Mouse (Mus musculus) neural tube, embryonic 12.5 days (tissue): ENCODE data around the gene Ghr. TPM values are rescaled to one million over a fixed set of nuclear protein-coding genes. Genes with fewer than 3 reads are reported as not detected.

ENCODE experiments used
- ATAC-seq: fragments of 200-750 bp; cut with Nextera tagmentation; 2 replicates; pipeline ENCODE4 v1.8.0; 2017; ENCODE audit warnings: low read depth, mild to moderate bottlenecking, moderate TSS enrichment, moderate library complexity; ENCODE audit not compliant: low FRiP score
- H3K27ac ChIP-seq: fragments of 300-500 bp; sonication (generic); 2 replicates; pipeline ENCODE4 v1.5.1; 2016
- H3K27me3 ChIP-seq: fragments of 300-500 bp; sonication (generic); replicated peaks from 2 replicates; pipeline ENCODE4 v1.6.1; 2016; ENCODE audit warnings: mild to moderate bottlenecking
- H3K36me3 ChIP-seq: fragments of 300-500 bp; sonication (generic); 2 replicates; pipeline ENCODE4 v1.6.1; 2016; ENCODE audit warnings: mild to moderate bottlenecking
- H3K4me1 ChIP-seq: fragments of 300-500 bp; sonication (generic); 2 replicates; pipeline ENCODE4 v1.6.1; 2016
- H3K4me2 ChIP-seq: fragments of 300-500 bp; sonication (generic); replicated peaks from 2 replicates; pipeline ENCODE4 v1.6.1; 2016; ENCODE audit warnings: mild to moderate bottlenecking
- H3K4me3 ChIP-seq: fragments of 300-500 bp; sonication (generic); 2 replicates; pipeline ENCODE4 v1.5.1; 2016
- H3K9ac ChIP-seq: fragments of 300-500 bp; sonication (generic); 2 replicates; pipeline ENCODE4 v1.6.1; 2016; ENCODE audit warnings: mild to moderate bottlenecking
- H3K9me3 ChIP-seq: fragments of 300-500 bp; sonication (generic); 2 replicates; pipeline ENCODE4 v1.6.1; 2016; ENCODE audit warnings: mild to moderate bottlenecking
- WGBS: fragments of 180-500 bp; shearing (Covaris S2); methylation state at CpG from one replicate; pipeline ENCODE4 v1.1.7; 2016; 5-methylcytosine and 5-hydroxymethylcytosine counted together
- polyA plus RNA-seq: library from polyadenylated mRNA; unstranded; fragments of >200 nt; fragmentation: Nextera tagmentation; extraction: Ambion mirVana; gene quantifications from 2 replicates; pipeline ENCODE4 v1.2.1, GENCODE M21; 2016

Gene Ghr
- polyA plus RNA-seq, 1 experiment from 2014 or later, result 18.9 TPM

- H3K27ac ChIP-seq, result no peak overlapping the region
- WGBS, result 65% methylated on average over 4 of the region's 4 CpGs
These were observed 313.8 kb downstream of the Ghr start for GRCm38 (mm10) chr15:3269496-3269895.

GRCm38 (mm10) chr15:3268247-3268646 is 315.0 kb downstream of the Ghr start, which contains the start of gene Selenop:
Gene Selenop (plus strand): TSS chr15:3268547.
- no peak within 1 kb of the TSS for H3K4me3 ChIP-seq
- H3K9ac ChIP-seq, result no peak within 1 kb of the TSS
- H3K36me3 ChIP-seq, result no peaks in the 10 kb centered on the region
- no peak within 1 kb of the TSS for H3K4me2 ChIP-seq
- no peaks in the 10 kb centered on the region for H3K27me3 ChIP-seq
- H3K9me3 ChIP-seq, result no peaks in the 10 kb centered on the region
- WGBS, result 81% methylated on average over 6 of the region's 6 CpGs
- H3K27ac ChIP-seq, result no peak within 1 kb of the TSS
- peaks cover 9% of the 10 kb centered on the region; the same call in 1 of the 2 replicates for H3K4me1 ChIP-seq
- ATAC-seq, result no peak

More at GRCm38 (mm10) chr15:3269496-3269895, 313.8 kb downstream of the Ghr start:
- ATAC-seq, result no peak
- H3K9me3 ChIP-seq, result no peaks in the 10 kb centered on the region
- H3K4me3 ChIP-seq, result no peak overlapping the region
- no peaks in the 10 kb centered on the region for H3K36me3 ChIP-seq
- H3K27me3 ChIP-seq, result no peaks in the 10 kb centered on the region
- H3K4me2 ChIP-seq, result no peak overlapping the region
- peaks cover 9% of the 10 kb centered on the region; the same call in 1 of the 2 replicates for H3K4me1 ChIP-seq
- H3K9ac ChIP-seq, result no peak overlapping the region
